Mouse (Mus musculus) left cerebral cortex, adult 2 months (tissue): ENCODE measurements around the gene Ryr1. TPM values are rescaled to one million over a fixed set of nuclear protein-coding genes. Genes with fewer than 3 reads are reported as not detected.
"Not testable (repeated sequence)": the region's sequence is repeated elsewhere in the genome, so short reads cannot be mapped to it uniquely, and the experiment has no call there.

Source experiments
- DNase-seq, 2 experiments: peaks; one replicate each; pipeline ENCODE4 v3.0.0; 2021 to 2022; ENCODE audit warnings: low spot score in 2 of 2, mixed read lengths in 1 of 2; ENCODE audit errors: extremely low spot score in 1 of 2
- H3K27ac ChIP-seq: fragments of 200-600 bp; 2 replicates; pipeline ENCODE4 v1.8.1; 2022
- H3K4me3 ChIP-seq: fragments of 200-600 bp; 2 replicates; pipeline ENCODE4 v1.8.1; 2022
- CTCF ChIP-seq: fragments of 200-600 bp; IDR thresholded peaks from 2 replicates; pipeline ENCODE4 v1.8.1; 2022; ENCODE audit warnings: antibody characterized with exemption, mild to moderate bottlenecking, moderate library complexity
- intact Hi-C: fragments of 180-260 bp; cut with DNase I; formaldehyde crosslinking; loops from one replicate; pipeline ENCODE4 v1.15.1; 2025
- total RNA-seq, 2 experiments: library from RNA; stranded (reverse); gene quantifications; 2 replicates each; pipeline ENCODE4 v1.2.3; 2021

Gene Ryr1
- total RNA-seq, 2 experiments from 2014 or later = 7.7 to 10.5 TPM

- H3K27ac ChIP-seq = no peak overlapping the region
- no peak for DNase-seq
- no peak overlapping the region for H3K4me3 ChIP-seq
- intact Hi-C loops = no loop called here
- TF ChIP-seq CTCF = no peak
Observed at GRCm38 (mm10) chr7:29141416-29141815, 16.4 kb upstream of the Ryr1 start.

GRCm38 (mm10) chr7:29139237-29139636 lies 14.3 kb upstream of the Ryr1 start:
- intact Hi-C loops, H3K27ac ChIP-seq, DNase-seq, H3K4me3 ChIP-seq: not testable (repeated sequence)

GRCm38 (mm10) chr7:29137429-29137828 lies 12.4 kb upstream of the Ryr1 start:
- intact Hi-C loops = no loop called here
- DNase-seq = no peak
- TF ChIP-seq CTCF = no peak
- H3K27ac ChIP-seq = no peak overlapping the region
- H3K4me3 ChIP-seq = no peak overlapping the region

GRCm38 (mm10) chr7:29134693-29135386 lies 9.9 kb upstream of the Ryr1 start, which contains the start of gene Rasgrp4:
TSS of gene Rasgrp4 (plus strand) at chr7:29134851.
- H3K27ac ChIP-seq = no peak within 1 kb of the TSS
- intact Hi-C loops = no loop called here
- DNase-seq = no peak
- H3K4me3 ChIP-seq = peak within 1 kb of the TSS; percentile 16; the same call in 1 of the 2 replicates
- TF ChIP-seq CTCF = no peak

- TF ChIP-seq CTCF = no peak
- intact Hi-C loops = no loop called here
- no peak overlapping the region for H3K27ac ChIP-seq
- no peak overlapping the region for H3K4me3 ChIP-seq
- no peak for DNase-seq
Observed at GRCm38 (mm10) chr7:29134230-29134629, 9.3 kb upstream of the Ryr1 start.

- no peak overlapping the region for H3K27ac ChIP-seq
- no peak overlapping the region for H3K4me3 ChIP-seq
- TF ChIP-seq CTCF = peak; percentile 54
- no peak for DNase-seq
- intact Hi-C loops = loop anchor here (5.0 kb wide), 1 partner anchor 174 kb away; the partner anchor contains the start of gene Dpf1
Observed at GRCm38 (mm10) chr7:29128725-29129124, 3.7 kb upstream of the Ryr1 start.

- intact Hi-C loops = loop anchor here (5.0 kb wide), 1 partner anchor 176 kb away; the partner anchor contains the start of gene Dpf1
- Histone ChIP-seq H3K27ac (no peak overlapping the region), H3K4me3 (no peak overlapping the region)
- DNase-seq = peak; percentile 32 to 41
- peak; percentile 67 for TF ChIP-seq CTCF
Observed at GRCm38 (mm10) chr7:29126173-29126915, 1.4 kb upstream of the Ryr1 start.

GRCm38 (mm10) chr7:29123531-29124358 lies 1.2 kb downstream of the Ryr1 start:
- no peak for TF ChIP-seq CTCF
- intact Hi-C loops = no loop called here
- Histone ChIP-seq H3K4me3 (no peak overlapping the region), H3K27ac (no peak overlapping the region)
- no peak for DNase-seq

- no peak for TF ChIP-seq CTCF
- intact Hi-C loops = no loop called here
- no peak for DNase-seq
- H3K4me3 ChIP-seq = no peak overlapping the region
- no peak overlapping the region for H3K27ac ChIP-seq
Observed at GRCm38 (mm10) chr7:29122821-29123220, 2.2 kb downstream of the Ryr1 start.

- H3K27ac ChIP-seq = no peak overlapping the region
- TF ChIP-seq CTCF = no peak
- DNase-seq = no peak
- intact Hi-C loops = no loop called here
- H3K4me3 ChIP-seq = no peak overlapping the region
Observed at GRCm38 (mm10) chr7:29119526-29119925, 5.5 kb downstream of the Ryr1 start.

- no peak for DNase-seq
- intact Hi-C loops = no loop called here
- TF ChIP-seq CTCF = no peak
- H3K4me3 ChIP-seq = no peak overlapping the region
- no peak overlapping the region for H3K27ac ChIP-seq
Observed at GRCm38 (mm10) chr7:29118142-29118851, 6.7 kb downstream of the Ryr1 start.
